Mouse (Mus musculus) G1E (cell line): ENCODE results near the gene Sppl2c. TPM values are rescaled to one million over a fixed set of nuclear protein-coding genes. Genes with fewer than 3 reads are reported as not detected.

ENCODE experiments used
- ATAC-seq: 2 replicates; pipeline ENCODE4 v1.8.0; 2016; ENCODE audit warnings: mild to moderate bottlenecking; ENCODE audit not compliant: insufficient number of reproducible peaks, poor library complexity, low FRiP score, severe bottlenecking; ENCODE audit errors: extremely low read depth
- DNase-seq: peaks from one replicate; pipeline ENCODE4 v3.0.0; 2012; ENCODE audit warnings: low spot score
- H3K27me3 ChIP-seq: 2 replicates; pipeline ENCODE4 v1.6.1; 2012; ENCODE audit warnings: mild to moderate bottlenecking, low read length, inconsistent platforms; ENCODE audit not compliant: insufficient read depth
- H3K36me3 ChIP-seq: replicated peaks from 2 replicates; pipeline ENCODE3; 2012; ENCODE audit warnings: mild to moderate bottlenecking, inconsistent platforms
- H3K4me1 ChIP-seq: 2 replicates; pipeline ENCODE4 v1.6.1; 2012; ENCODE audit warnings: low read depth, low read length, inconsistent platforms, mixed read lengths; ENCODE audit not compliant: insufficient read depth
- H3K4me3 ChIP-seq: 2 replicates; pipeline ENCODE4 v1.5.1; 2012; ENCODE audit warnings: low read depth, mild to moderate bottlenecking, inconsistent platforms, low read length, moderate library complexity, mixed read lengths
- H3K9me3 ChIP-seq: replicated peaks from 2 replicates; pipeline ENCODE4 v1.6.1; 2012; ENCODE audit warnings: inconsistent platforms
- CTCF ChIP-seq: IDR thresholded peaks from 2 replicates; pipeline ENCODE4 v1.5.1; 2012; ENCODE audit warnings: low read depth, low read length, inconsistent platforms, mixed read lengths
- GATA1 ChIP-seq: IDR thresholded peaks from 2 replicates; pipeline ENCODE4 v1.6.1; 2012; ENCODE audit warnings: borderline replicate concordance, low read length, inconsistent platforms, mixed read lengths
- GATA2 ChIP-seq: IDR thresholded peaks from 2 replicates; pipeline ENCODE4 v1.6.1; 2012; ENCODE audit warnings: low read depth, low read length, inconsistent platforms, borderline replicate concordance
- POLR2AphosphoS5 ChIP-seq: IDR thresholded peaks from 2 replicates; pipeline ENCODE4 v1.6.1; 2012; ENCODE audit warnings: low read depth, low read length, inconsistent platforms; ENCODE audit not compliant: insufficient replicate concordance
- TAL1 ChIP-seq: conservative IDR thresholded peaks from 2 replicates; pipeline ENCODE4 v1.6.1; 2012; ENCODE audit warnings: low read depth, low read length, inconsistent platforms, mixed read lengths
- polyA plus RNA-seq: library from polyadenylated mRNA; stranded (reverse); fragments of >175 nt; gene quantifications from 2 replicates; pipeline ENCODE4 v1.2.3, GENCODE M21; 2012
- total RNA-seq, 2 experiments: library from RNA; stranded (forward) in 1 of 2; stranded (reverse) in 1 of 2; fragments of 200-1000 nt in 1 of 2; fragments of >200 nt in 1 of 2; fragmentation: Nextera tagmentation in 1 of 2; gene quantifications; 2 replicates each; pipeline ENCODE4 v1.2.3; 2014 to 2017

Gene Sppl2c
- total and polyA plus RNA-seq, 3 experiments: 0.16 TPM; not detected in 2

GRCm38 (mm10) chr11:104221751-104222150 is 35.6 kb downstream of the Sppl2c start:
- TF ChIP-seq CTCF (no peak), GATA2 (no peak), GATA1 (no peak), TAL1 (no peak), POLR2AphosphoS5 (no peak)
- H3K4me3 ChIP-seq: no peak overlapping the region
- DNase-seq (no peak), ATAC-seq (no peak)
- H3K4me1 ChIP-seq: no peaks in the 10 kb centered on the region
- no peaks in the 10 kb centered on the region for H3K9me3 ChIP-seq
- no peaks in the 10 kb centered on the region for H3K36me3 ChIP-seq
- peaks cover 7% of the 10 kb centered on the region for H3K27me3 ChIP-seq

GRCm38 (mm10) chr11:104223301-104223700 is 37.2 kb downstream of the Sppl2c start:
- ATAC-seq (no peak), DNase-seq (no peak)
- H3K4me3 ChIP-seq: no peak overlapping the region
- no peaks in the 10 kb centered on the region for H3K36me3 ChIP-seq
- H3K4me1 ChIP-seq: no peaks in the 10 kb centered on the region
- TF ChIP-seq TAL1: no peak
- TF ChIP-seq GATA2: no peak
- TF ChIP-seq GATA1: no peak
- no peak for TF ChIP-seq POLR2AphosphoS5
- TF ChIP-seq CTCF: no peak
- H3K9me3 ChIP-seq: no peaks in the 10 kb centered on the region
- peaks cover 9% of the 10 kb centered on the region for H3K27me3 ChIP-seq

GRCm38 (mm10) chr11:104229391-104229790 is 43.3 kb downstream of the Sppl2c start:
- no peak for ATAC-seq
- Histone ChIP-seq H3K4me1 (peaks cover 13% of the 10 kb centered on the region), H3K4me3 (no peak overlapping the region), H3K27me3 (peaks cover 41% of the 10 kb centered on the region), H3K36me3 (no peaks in the 10 kb centered on the region), H3K9me3 (peaks cover 10% of the 10 kb centered on the region)
- no peak for DNase-seq
- no peak for TF ChIP-seq TAL1
- no peak for TF ChIP-seq POLR2AphosphoS5
- TF ChIP-seq GATA2: no peak
- no peak for TF ChIP-seq GATA1
- no peak for TF ChIP-seq CTCF

- DNase-seq (no peak), ATAC-seq (no peak)
- peaks cover 43% of the 10 kb centered on the region for H3K27me3 ChIP-seq
- H3K36me3 ChIP-seq: no peaks in the 10 kb centered on the region
- H3K4me1 ChIP-seq: peaks cover 13% of the 10 kb centered on the region
- TF ChIP-seq GATA2: no peak
- no peak for TF ChIP-seq GATA1
- no peak for TF ChIP-seq POLR2AphosphoS5
- no peak for TF ChIP-seq CTCF
- TF ChIP-seq TAL1: no peak
- peaks cover 10% of the 10 kb centered on the region for H3K9me3 ChIP-seq
- H3K4me3 ChIP-seq: no peak overlapping the region
These were observed 44.1 kb downstream of the Sppl2c start for GRCm38 (mm10) chr11:104230066-104230778.

GRCm38 (mm10) chr11:104231041-104231911 is 45.1 kb downstream of the Sppl2c start, which contains the start of gene Mapt:
Gene Mapt, plus strand, starts transcription at chr11:104231390.
- Histone ChIP-seq H3K9me3 (peaks cover 10% of the 10 kb centered on the region), H3K36me3 (no peaks in the 10 kb centered on the region), H3K4me3 (peak within 1 kb of the TSS; percentile 71), H3K4me1 (peaks cover 13% of the 10 kb centered on the region), H3K27me3 (peaks cover 46% of the 10 kb centered on the region)
- ATAC-seq (peak; percentile 45), DNase-seq (peak; percentile 77)
- TF ChIP-seq CTCF (peak; percentile 54; the same call in 1 of the 2 replicates), GATA2 (no peak)
